Mouse (Mus musculus) MEL (cell line): ENCODE data around the gene Gm11444.

ENCODE experiments used
- CTCF ChIP-seq, 3 experiments: IDR thresholded peaks in 2 of 3; conservative IDR thresholded peaks in 1 of 3; 2 replicates each; pipeline ENCODE4 v1.5.1; 2011 to 2012; ENCODE audit warnings: low read length in 3 of 3, low read depth in 2 of 3, mild to moderate bottlenecking in 2 of 3, improper control_type of control experiment in 1 of 3, inconsistent platforms in 1 of 3, mixed read lengths in 1 of 3, moderate library complexity in 1 of 3; ENCODE audit not compliant: control insufficient read depth in 1 of 3, insufficient read depth in 1 of 3, poor library complexity in 1 of 3, severe bottlenecking in 1 of 3
- SMC3 ChIP-seq: IDR thresholded peaks from 2 replicates; pipeline ENCODE4 v1.6.1; 2011; ENCODE audit warnings: low read depth, low read length, improper control_type of control experiment

DNA sequence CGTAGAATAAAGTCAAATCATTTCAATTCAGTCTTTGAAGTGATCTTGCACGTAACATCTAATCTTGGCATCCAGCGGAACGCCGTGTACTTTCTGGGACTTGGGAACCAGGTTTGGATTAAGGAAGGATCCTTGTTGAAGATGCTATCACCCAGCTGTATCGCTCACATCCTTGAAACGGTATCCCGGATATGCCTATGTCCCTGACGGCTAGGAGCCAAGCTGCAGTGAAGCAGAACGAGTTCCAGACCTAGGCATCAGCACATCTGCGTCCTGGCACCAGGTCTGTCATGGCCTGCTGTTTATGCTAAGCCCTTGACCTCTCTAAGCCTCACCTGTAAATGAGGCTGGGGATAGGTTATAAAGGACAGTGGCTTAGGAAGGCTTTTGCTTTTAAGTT, 49.8 kb downstream of the Gm11444 start:
- TF ChIP-seq CTCF (IDR thresholded peaks at IDR 0.05 in 2 of 3, conservative IDR thresholded peaks at IDR 0.05 in 1 of 3; ENCODE audit: control insufficient read depth in 1 of 3, insufficient read depth in 1 of 3, low read depth in 2 of 3, low read length in 3 of 3, poor library complexity in 1 of 3, severe bottlenecking in 1 of 3) (no peak), SMC3 (no peak)
